Mouse (Mus musculus): Measurements from ENCODE around the gene Myl12a. TPM values are rescaled to one million over a fixed set of nuclear protein-coding genes. Genes with fewer than 3 reads are reported as not detected.

The Myl12a gene
- polyA plus RNA-seq, 1 experiment from 2014 or later: 417 TPM

DNA sequence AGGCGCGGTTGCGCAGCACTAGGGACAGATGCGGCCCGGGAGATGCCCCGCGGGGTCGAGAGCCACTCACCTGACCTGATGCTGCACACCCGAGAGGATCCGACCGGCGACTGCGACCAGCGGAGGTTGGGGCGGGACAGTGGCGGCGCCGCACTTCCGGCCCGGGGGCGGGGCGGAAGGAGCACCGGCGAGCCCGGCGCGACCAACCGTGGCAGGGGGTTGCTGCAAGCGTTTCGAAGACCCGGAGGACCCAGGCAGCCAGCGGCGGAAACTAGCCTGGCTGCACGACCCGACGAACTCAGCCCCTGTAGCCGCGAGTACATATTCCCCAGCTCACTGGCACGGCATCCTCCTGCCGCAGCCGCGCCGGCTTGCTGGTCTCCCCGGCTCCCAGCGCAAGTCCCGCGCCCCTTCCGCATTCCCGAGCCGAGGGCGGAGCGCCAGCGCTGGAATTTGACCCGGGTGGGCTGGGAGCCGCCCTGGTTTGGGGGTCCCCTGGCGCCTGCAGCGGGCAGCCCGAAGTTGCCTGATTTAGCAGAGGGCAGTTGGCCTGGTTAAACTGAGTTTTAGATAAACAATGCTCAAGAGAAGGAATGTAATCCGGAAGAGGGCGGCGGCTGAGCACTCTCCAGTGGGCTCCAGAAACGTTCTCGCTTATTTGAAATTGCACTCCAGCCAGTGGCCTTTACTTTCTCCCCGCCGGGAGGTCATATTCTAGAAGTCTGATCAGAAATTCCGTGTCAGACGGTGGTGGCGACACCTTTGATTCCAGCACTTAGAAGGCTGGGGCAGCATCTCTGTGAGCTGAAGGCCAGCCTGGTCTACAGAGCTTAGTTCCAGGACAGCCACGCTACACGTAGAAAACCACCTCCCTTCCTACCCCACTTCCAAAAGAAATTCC is 12.0 kb downstream of the Myl12a start:
- H3K9ac ChIP-seq (ENCODE audit: low read depth, low read length): peak overlapping the region; percentile 79
- H3K36me3 ChIP-seq (ENCODE audit: control insufficient read depth, insufficient read depth): peaks cover 25% of the 10 kb centered on the region
- no peaks in the 10 kb centered on the region for H3K9me3 ChIP-seq (ENCODE audit: control insufficient read depth)
- TF ChIP-seq CTCF (IDR thresholded peaks at IDR 0.05; ENCODE audit: low read depth): no peak
- H3K4me2 ChIP-seq (replicated peaks; ENCODE audit: low read depth): peak overlapping the region; percentile 77
- peak; percentile 80 for ATAC-seq
- WGBS: under 1% methylated on average over 66 of the region's 70 CpGs
- no peaks in the 10 kb centered on the region for H3K27me3 ChIP-seq (replicated peaks; ENCODE audit: control insufficient read depth, insufficient read depth, low read length)
- peaks cover 8% of the 10 kb centered on the region; the same call in 1 of the 2 replicates for H3K4me1 ChIP-seq (replicated peaks; ENCODE audit: control insufficient read depth, insufficient read depth, low read length)
- peak overlapping the region; percentile 92 for H3K4me3 ChIP-seq (ENCODE audit: low read depth, low read length)
- peak overlapping the region; percentile 97 for H3K27ac ChIP-seq (ENCODE audit: low read depth, low read length)

GRCm38 (mm10) chr17:70989991-70990390 is 12.7 kb downstream of the Myl12a start:
- Histone ChIP-seq H3K27ac (ENCODE audit: low read depth, low read length) (peak overlapping the region; percentile 97), H3K4me2 (replicated peaks; ENCODE audit: low read depth) (peak overlapping the region; percentile 77), H3K36me3 (ENCODE audit: control insufficient read depth, insufficient read depth) (peaks cover 26% of the 10 kb centered on the region), H3K9ac (ENCODE audit: low read depth, low read length) (peak overlapping the region; percentile 79), H3K27me3 (replicated peaks; ENCODE audit: control insufficient read depth, insufficient read depth, low read length) (no peaks in the 10 kb centered on the region), H3K4me1 (replicated peaks; ENCODE audit: control insufficient read depth, insufficient read depth, low read length) (peaks cover 8% of the 10 kb centered on the region; the same call in 1 of the 2 replicates), H3K4me3 (ENCODE audit: low read depth, low read length) (peak overlapping the region; percentile 92), H3K9me3 (ENCODE audit: control insufficient read depth) (no peaks in the 10 kb centered on the region)
- ATAC-seq: peak; percentile 34
- WGBS: under 1% methylated on average over 24 of the region's 24 CpGs
- no peak for TF ChIP-seq CTCF (IDR thresholded peaks at IDR 0.05; ENCODE audit: low read depth)

- peaks cover 24% of the 10 kb centered on the region for H3K36me3 ChIP-seq (ENCODE audit: control insufficient read depth, insufficient read depth)
- H3K27ac ChIP-seq (ENCODE audit: low read depth, low read length): peak overlapping the region; percentile 97
- TF ChIP-seq CTCF (IDR thresholded peaks at IDR 0.05; ENCODE audit: low read depth): no peak
- no peaks in the 10 kb centered on the region for H3K27me3 ChIP-seq (replicated peaks; ENCODE audit: control insufficient read depth, insufficient read depth, low read length)
- ATAC-seq: no peak
- peaks cover 8% of the 10 kb centered on the region; the same call in 1 of the 2 replicates for H3K4me1 ChIP-seq (replicated peaks; ENCODE audit: control insufficient read depth, insufficient read depth, low read length)
- 22% methylated on average over 8 of the region's 8 CpGs for WGBS
- H3K4me2 ChIP-seq (replicated peaks; ENCODE audit: low read depth): peak overlapping the region; percentile 77
- H3K9me3 ChIP-seq (ENCODE audit: control insufficient read depth): no peaks in the 10 kb centered on the region
- H3K9ac ChIP-seq (ENCODE audit: low read depth, low read length): peak overlapping the region; percentile 79
- peak overlapping the region; percentile 92 for H3K4me3 ChIP-seq (ENCODE audit: low read depth, low read length)
Observed at GRCm38 (mm10) chr17:70989430-70989829, 13.2 kb downstream of the Myl12a start.

DNA sequence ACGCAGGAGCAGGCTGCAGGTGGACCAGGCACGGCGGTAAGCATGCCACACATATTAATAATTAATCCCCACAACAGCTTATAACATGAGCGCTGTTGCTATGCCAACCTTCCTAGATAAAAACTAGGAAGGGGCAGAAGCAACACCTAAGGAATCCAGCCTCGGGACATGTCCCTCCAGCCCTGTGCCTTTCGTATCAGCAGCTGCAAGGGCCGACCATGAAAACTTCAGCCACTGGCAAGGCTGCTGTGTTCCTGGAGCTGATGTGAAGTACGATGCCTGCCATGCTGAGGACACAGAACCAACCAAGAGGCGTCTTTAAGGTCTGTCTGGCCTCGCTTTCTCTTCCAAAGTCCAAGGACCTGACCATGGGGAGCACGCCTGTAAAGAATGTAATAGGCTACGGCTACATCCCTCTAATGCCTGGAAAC is 14.3 kb downstream of the Myl12a start:
- Histone ChIP-seq H3K27ac (ENCODE audit: low read depth, low read length) (peak overlapping the region; percentile 76), H3K4me1 (replicated peaks; ENCODE audit: control insufficient read depth, insufficient read depth, low read length) (peaks cover 8% of the 10 kb centered on the region; the same call in 1 of the 2 replicates), H3K4me2 (replicated peaks; ENCODE audit: low read depth) (peak overlapping the region; percentile 77), H3K4me3 (ENCODE audit: low read depth, low read length) (peak overlapping the region; percentile 92), H3K36me3 (ENCODE audit: control insufficient read depth, insufficient read depth) (peaks cover 19% of the 10 kb centered on the region; the same call in 1 of the 2 replicates), H3K9ac (ENCODE audit: low read depth, low read length) (peak overlapping the region; percentile 26; the same call in 1 of the 2 replicates), H3K9me3 (ENCODE audit: control insufficient read depth) (no peaks in the 10 kb centered on the region), H3K27me3 (replicated peaks; ENCODE audit: control insufficient read depth, insufficient read depth, low read length) (no peaks in the 10 kb centered on the region)
- peak; percentile 66 for ATAC-seq
- TF ChIP-seq CTCF (IDR thresholded peaks at IDR 0.05; ENCODE audit: low read depth): no peak
- WGBS: 53% methylated on average over 12 of the region's 12 CpGs

DNA sequence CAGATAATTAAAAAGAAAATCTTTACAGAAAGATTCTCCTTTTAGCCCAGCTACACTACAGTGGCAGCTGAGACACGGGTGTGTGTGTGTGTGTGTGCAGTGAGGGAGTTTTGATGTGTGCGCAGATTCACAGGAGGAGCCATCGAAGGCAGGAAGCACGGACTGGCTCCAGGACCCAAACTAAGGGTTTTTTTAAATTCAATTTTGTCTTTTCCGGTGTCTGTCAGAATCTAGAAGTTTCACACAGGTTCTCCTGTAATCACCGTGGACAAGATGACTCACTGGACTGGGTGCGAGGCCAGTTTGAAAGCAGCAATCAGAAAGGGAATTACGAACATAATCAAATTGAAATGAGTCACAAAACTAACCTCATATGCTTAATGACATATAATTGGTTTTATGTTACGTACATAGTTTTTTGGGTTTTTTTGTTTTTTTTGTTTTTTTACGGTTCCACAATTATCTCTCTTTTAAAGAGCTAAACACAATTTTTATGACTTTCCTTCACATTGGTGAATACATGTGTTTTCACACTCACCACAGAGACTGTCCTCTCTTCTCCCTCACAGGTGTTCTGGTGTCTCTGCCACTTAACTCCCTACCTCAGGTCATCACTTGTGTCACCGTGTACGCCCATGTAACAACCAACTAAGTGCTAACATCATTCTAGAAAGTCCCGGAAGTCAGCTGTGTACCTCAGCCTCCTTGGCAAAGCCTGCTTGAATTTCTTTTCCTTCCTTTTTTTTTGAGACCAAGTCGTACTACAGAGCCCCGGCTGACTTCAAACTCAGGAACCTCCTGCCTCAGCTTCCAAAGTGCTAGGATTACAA is 15.6 kb downstream of the Myl12a start:
- TF ChIP-seq CTCF (IDR thresholded peaks at IDR 0.05; ENCODE audit: low read depth): no peak
- H3K4me2 ChIP-seq (replicated peaks; ENCODE audit: low read depth): peak overlapping the region; percentile 77
- 55% methylated on average over 15 of the region's 15 CpGs for WGBS
- no peaks in the 10 kb centered on the region for H3K9me3 ChIP-seq (ENCODE audit: control insufficient read depth)
- no peak overlapping the region for H3K9ac ChIP-seq (ENCODE audit: low read depth, low read length)
- H3K4me1 ChIP-seq (replicated peaks; ENCODE audit: control insufficient read depth, insufficient read depth, low read length): peaks cover 8% of the 10 kb centered on the region; the same call in 1 of the 2 replicates
- ATAC-seq: no peak
- H3K27ac ChIP-seq (ENCODE audit: low read depth, low read length): peak overlapping the region; percentile 76
- no peaks in the 10 kb centered on the region for H3K27me3 ChIP-seq (replicated peaks; ENCODE audit: control insufficient read depth, insufficient read depth, low read length)
- peaks cover 23% of the 10 kb centered on the region for H3K36me3 ChIP-seq (ENCODE audit: control insufficient read depth, insufficient read depth)
- H3K4me3 ChIP-seq (ENCODE audit: low read depth, low read length): no peak overlapping the region

GRCm38 (mm10) chr17:70986355-70986740 is 16.3 kb downstream of the Myl12a start:
- H3K9me3 ChIP-seq (ENCODE audit: control insufficient read depth): no peaks in the 10 kb centered on the region
- H3K4me3 ChIP-seq (ENCODE audit: low read depth, low read length): no peak overlapping the region
- peaks cover 8% of the 10 kb centered on the region; the same call in 1 of the 2 replicates for H3K4me1 ChIP-seq (replicated peaks; ENCODE audit: control insufficient read depth, insufficient read depth, low read length)
- H3K4me2 ChIP-seq (replicated peaks; ENCODE audit: low read depth): 0 out of 2 replicates have a peak overlapping the region, but pooled peaks have one; percentile 13
- TF ChIP-seq CTCF (IDR thresholded peaks at IDR 0.05; ENCODE audit: low read depth): no peak
- H3K27me3 ChIP-seq (replicated peaks; ENCODE audit: control insufficient read depth, insufficient read depth, low read length): no peaks in the 10 kb centered on the region
- ATAC-seq: no peak
- 45% methylated on average over 6 of the region's 6 CpGs for WGBS
- peaks cover 30% of the 10 kb centered on the region for H3K36me3 ChIP-seq (ENCODE audit: control insufficient read depth, insufficient read depth)
- H3K27ac ChIP-seq (ENCODE audit: low read depth, low read length): peak overlapping the region; percentile 66
- no peak overlapping the region for H3K9ac ChIP-seq (ENCODE audit: low read depth, low read length)

Measured in intestine, postnatal 0 days (tissue).